Mouse (Mus musculus) neutrophil, adult 5-6 weeks (primary cell): ENCODE results near the gene Ndufs3. TPM values are rescaled to one million over a fixed set of nuclear protein-coding genes. Genes with fewer than 3 reads are reported as not detected.

Source experiments
- ATAC-seq: fragments of 151-379, 151-347 bp; 2 replicates; pipeline ENCODE4 v1.8.0; 2017; ENCODE audit warnings: mild to moderate bottlenecking, moderate TSS enrichment; ENCODE audit not compliant: insufficient number of reproducible peaks, poor library complexity, low FRiP score, severe bottlenecking; ENCODE audit errors: extremely low read depth
- total RNA-seq: library from RNA; stranded (forward); fragments of 200-1000 nt; gene quantifications from 2 replicates; pipeline ENCODE4 v1.2.3, GENCODE M21; 2017

Ndufs3 gene
- total RNA-seq, 1 experiment from 2014 or later = 66.7 TPM

DNA sequence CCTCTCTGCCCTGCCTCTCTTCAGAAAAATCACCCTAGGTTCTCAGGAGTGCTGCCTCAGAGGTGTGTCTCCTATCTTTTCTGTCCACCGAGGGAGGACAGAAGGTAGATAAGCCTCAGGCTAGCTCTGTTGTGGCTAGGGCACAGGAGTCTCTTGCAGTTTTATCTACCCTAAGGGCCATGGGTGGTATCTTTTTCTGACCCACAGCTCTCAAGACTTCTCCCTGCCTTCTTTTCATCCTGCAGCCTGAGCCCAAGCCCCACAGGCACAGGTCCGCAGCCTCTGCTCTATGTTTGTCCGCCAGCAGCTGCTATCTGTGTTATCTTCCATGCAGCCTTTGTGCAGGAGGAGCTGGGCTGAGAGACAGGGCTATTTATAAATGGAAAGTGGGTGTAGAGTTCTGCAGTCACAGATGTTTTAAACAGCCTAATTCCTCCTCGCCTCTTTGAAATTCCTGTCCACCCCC, 34.5 kb downstream of the Ndufs3 start:
- ATAC-seq = no peak

DNA sequence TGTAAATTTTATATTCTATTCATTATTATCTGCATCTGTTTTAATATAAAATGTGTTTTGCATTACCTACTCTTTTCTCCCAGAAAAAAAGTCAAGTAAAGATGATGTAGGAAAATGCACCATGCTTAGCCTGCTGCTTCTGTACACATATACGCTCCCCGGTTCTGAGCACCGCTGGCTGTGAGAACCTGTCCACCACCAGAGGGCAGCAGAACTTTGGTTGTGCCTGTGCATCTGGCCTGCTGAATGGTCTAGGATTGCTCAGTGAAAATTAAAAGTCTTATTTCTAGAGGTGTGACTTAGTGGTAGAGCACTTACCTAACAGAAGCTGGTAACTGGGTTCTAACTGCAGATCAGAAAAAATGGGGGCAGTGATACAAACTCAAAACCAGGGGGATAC, 38.1 kb downstream of the Ndufs3 start:
- peak; percentile 67; the same call in 1 of the 2 replicates for ATAC-seq

DNA sequence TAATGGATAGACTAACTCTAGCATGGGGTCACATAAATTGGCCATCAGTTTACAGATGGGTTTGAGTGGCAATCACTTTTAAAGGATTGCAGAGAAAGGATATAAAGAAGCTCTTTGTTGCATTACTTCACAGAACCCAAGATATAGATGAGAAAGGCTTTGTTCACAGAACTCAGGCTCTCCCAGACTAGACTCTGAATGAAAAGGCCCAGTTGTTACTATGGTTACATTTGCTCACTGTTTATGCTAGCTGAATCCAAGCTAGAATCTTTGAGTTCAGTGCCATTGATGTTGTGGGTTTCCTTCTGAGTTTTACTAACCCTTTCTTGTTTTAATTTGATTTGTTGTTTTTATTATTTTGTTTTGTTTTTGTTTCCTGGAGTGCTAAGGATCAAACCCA, 40.4 kb downstream of the Ndufs3 start:
- no peak for ATAC-seq

DNA sequence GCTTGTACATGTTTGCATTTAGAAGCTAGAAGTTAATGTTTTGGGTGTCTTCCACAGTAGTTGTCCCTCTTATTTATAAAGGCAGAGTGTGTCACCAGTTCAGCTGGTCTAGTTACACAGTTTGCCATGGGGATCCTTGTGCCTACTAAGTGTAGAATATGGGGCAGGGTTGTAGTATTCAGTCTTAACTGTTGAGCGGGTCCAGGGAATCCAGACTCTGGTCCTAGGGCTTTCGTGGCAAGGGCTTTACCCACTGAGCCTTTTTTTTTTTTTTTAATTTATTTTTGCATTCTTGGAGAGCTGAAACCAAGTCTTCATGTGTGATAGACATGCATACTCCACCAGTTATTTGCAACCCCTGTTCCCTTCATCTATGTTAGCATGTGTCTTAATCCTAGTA, 43.1 kb downstream of the Ndufs3 start:
- no peak for ATAC-seq

DNA sequence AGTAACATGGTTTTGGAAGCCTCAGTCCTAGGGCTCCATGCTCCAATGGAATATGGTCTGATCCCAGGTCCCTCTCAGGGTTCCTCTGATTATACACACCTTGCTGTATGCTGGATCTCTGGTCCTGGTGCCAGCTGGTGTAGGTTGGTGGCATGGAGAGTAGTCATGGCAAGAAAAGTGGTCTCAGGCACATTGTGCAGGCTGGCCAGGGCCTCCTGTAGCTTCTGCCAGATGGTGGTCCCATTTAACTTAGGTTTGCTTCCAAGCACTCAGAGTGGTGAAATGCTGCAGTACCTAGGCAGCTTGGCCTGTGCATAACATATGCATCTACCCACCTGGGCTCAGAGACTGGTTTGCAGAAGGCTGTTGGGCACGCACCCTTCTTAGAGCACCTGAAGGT, 54.2 kb downstream of the Ndufs3 start:
- no peak for ATAC-seq

DNA sequence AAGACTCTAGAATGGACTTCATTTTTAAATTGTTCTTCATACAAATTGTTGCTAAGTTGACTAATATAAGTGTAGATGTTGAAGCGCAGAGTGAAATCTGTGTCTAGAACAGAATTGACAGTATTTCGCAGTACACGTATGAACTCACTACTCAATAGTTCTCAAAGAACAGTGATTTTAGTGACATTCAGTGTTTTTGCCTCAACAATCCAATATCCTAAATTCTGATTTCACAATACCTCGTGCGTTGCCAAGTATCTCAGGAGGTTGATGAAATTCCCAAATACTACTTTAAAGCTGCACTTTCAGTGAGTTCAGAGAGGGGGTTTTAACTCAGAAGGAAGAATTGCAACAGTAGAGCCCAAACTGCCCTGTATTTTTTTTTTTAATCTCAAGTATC, 56.3 kb downstream of the Ndufs3 start:
- ATAC-seq = no peak

DNA sequence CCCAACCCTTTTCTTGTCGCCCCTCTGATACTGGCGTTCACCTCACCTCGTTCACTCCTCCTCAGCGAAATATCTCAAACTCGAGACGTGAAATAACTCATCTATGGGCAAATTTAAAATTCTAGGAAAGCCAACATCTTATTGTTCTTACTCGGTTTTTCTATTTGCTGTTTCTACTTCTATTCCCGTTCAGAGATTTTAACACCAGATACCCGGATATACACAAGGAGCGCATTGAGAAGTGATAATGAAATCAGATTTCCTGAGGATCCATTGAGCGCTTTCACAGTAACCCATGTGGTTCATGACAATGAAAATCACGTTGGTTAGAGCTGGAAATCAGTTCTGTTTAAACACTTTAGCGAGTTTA, 57.0 kb downstream of the Ndufs3 start:
- ATAC-seq = no peak

DNA sequence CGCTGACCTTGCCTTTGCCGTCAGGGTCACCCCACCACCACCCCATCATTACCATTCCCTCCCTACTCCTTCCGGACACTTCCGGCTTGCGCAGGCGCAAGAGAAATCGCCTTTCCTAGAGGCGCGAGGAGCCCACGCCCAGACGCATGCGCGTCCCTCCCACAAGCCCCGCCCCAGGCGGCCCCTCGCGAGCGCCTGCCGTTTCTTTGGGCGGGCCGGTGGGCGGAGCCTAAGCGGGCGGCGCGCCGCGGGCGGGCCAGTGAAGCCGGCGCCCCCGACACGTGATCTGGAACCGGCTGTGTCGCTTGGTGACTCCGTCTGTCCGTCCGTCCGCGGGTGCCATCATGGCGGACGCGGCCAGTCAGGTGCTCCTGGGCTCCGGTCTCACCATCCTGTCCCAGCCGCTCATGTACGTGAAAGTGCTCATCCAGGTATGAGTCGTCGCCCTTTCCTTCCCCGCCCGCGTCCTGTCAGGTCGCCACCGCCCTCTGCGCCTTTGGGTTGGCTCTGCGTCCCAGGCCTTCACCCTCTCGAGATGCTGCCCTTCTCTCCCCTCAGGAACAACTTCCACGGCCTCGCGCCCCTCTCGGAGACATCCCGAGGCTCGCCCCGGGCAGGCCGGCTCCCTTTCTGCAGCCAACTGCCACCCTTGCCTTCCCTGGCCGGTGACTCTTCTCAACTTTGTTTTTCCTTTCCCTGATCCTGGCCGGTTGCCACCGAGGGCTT, 57.5 kb downstream of the Ndufs3 start, which contains the start of gene Mtch2:
Gene Mtch2, plus strand, starts transcription at position 201 of the 726 bp plus-strand sequence.
- peak; percentile 80 for ATAC-seq

DNA sequence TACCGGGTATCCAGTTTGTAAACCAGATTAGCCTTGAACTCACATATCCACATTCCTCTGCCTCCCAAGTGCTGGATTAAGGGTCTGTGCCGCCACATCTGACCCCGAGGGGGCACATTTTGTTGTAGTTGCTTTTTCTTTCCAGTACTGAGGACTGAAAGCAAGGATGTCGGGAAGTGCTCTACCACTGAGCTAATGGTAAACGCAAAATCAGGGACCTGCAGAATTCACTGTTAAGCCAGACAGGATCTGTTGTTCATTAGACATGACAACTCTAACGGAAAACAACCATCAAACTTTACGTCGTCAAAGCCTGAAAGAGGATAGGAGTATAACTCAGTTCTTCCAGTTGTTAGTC, 58.1 kb downstream of the Ndufs3 start:
- ATAC-seq = no peak

DNA sequence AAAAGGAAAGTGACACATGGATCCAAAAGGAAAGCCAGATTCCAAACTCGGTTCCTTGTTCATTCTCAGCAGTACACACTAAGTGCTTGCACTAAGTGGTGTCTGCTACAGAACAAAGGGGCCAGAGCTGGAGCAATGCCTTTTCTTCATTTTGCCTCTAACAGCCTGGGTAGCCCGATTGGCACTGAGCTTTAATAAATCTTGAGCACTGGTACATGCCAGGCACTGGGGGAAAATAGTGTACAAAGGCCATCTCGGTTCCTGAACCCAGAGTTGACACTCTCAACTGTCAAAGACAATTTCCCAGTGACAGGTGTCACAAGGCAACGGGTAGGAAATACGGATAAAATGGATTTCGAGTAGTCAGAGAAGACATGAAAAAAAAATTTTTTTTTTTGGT, 58.5 kb downstream of the Ndufs3 start:
- no peak for ATAC-seq

DNA sequence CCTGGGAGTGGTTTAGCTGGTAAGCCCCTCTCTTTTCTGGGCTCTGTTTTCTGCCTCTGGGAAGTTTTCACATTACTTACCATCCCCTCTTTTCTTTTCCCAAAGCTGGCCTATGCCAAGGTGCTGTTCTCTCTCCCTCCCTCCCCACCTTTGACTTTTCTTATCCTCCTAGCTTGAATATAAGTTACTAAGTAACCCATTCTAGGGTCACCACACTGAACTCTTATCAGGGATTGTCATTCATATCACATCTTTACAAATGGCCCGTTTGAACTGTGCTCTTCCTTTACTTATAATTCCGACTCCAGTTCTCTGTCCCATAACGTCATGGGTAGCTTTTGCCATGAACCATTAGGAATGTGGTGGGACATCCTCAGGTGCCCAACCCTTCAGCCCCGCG, 59.4 kb downstream of the Ndufs3 start:
- ATAC-seq = no peak

Other genes starting within 250 kb of the Ndufs3 start
- 31.3 and 49.2 TPM in 2 replicates for gene Nup160, start 227.6 kb downstream of the Ndufs3 start, total RNA-seq
- gene Fnbp4, start 159.5 kb downstream of the Ndufs3 start, total RNA-seq = 309 and 373 TPM in 2 replicates
- gene Agbl2, start 122.1 kb downstream of the Ndufs3 start, total RNA-seq = not detected in 2 replicates
- gene Mtch2, start 57.7 kb downstream of the Ndufs3 start, total RNA-seq = 91.6 and 92.8 TPM in 2 replicates
- gene C1qtnf4, start 19.0 kb downstream of the Ndufs3 start, total RNA-seq = not detected in 2 replicates
- gene Kbtbd4, start 87 bp downstream of the Ndufs3 start, total RNA-seq = 16.3 and 16.5 TPM in 2 replicates
- gene Celf1, start 35.6 kb upstream of the Ndufs3 start, total RNA-seq = 41.1 and 53.0 TPM in 2 replicates
- 0.47 TPM in 1 of 2 replicates, not detected in the other for gene Rapsn, start 130.8 kb upstream of the Ndufs3 start, total RNA-seq
- 132 and 144 TPM in 2 replicates for gene Psmc3, start 149.2 kb upstream of the Ndufs3 start, total RNA-seq
- gene Slc39a13, start 165.6 kb upstream of the Ndufs3 start, total RNA-seq = 17.0 and 20.4 TPM in 2 replicates
- 388 and 389 TPM in 2 replicates for gene Spi1, start 177.6 kb upstream of the Ndufs3 start, total RNA-seq
- 1.3 and 2.1 TPM in 2 replicates for gene Mybpc3, start 213.3 kb upstream of the Ndufs3 start, total RNA-seq